Mouse (Mus musculus) C2C12 (cell line): ENCODE results near the gene Lsm14a.

Experiments
- CTCF ChIP-seq: IDR thresholded peaks from one replicate; pipeline ENCODE4 v1.5.1; 2011; ENCODE audit not compliant: control insufficient read depth, insufficient read depth, insufficient read length
- MAX ChIP-seq: IDR thresholded peaks from one replicate; pipeline ENCODE4 v1.6.1; 2011; ENCODE audit warnings: mild to moderate bottlenecking, control low read depth
- MYOG ChIP-seq: IDR thresholded peaks from one replicate; pipeline ENCODE4 v1.6.1; 2011; ENCODE audit not compliant: control insufficient read depth, insufficient read length; ENCODE audit errors: extremely low read depth
- USF1 ChIP-seq: IDR thresholded peaks from one replicate; pipeline ENCODE4 v1.6.1; 2011; ENCODE audit warnings: low read depth, mild to moderate bottlenecking, control low read depth, moderate library complexity

GRCm38 (mm10) chr7:34391711-34392110, 1.4 kb downstream of the Lsm14a start:
- TF ChIP-seq CTCF (no peak), MAX (no peak), MYOG (no peak), USF1 (no peak)
